In genomic region chr4:126118651-126119050, GRCm38 (mm10) we compare ENCODE assay signal across 9 mouse cellular contexts. TPM values are rescaled to one million over a fixed set of nuclear protein-coding genes. Genes with fewer than 3 reads are reported as not detected.
DNase-seq lines count a peak whose midpoint lies in the region.
"Had no signal": no experiment of that assay in that cellular context is flagged by ENCODE, and none has a peak within 500 bp of the region (broad histone marks: within the 10 kb centered on the region; RNA-seq: fewer than 3 reads in every experiment).

No protein-coding gene starts in this region.

- DNase-seq in layer of hippocampus, adult 11-12 months (ENCODE audit: low spot score): peak; percentile 73
- DNase-seq in layer of hippocampus, adult 9-10 months (ENCODE audit: low spot score): no peak
- peak; percentile 86 for DNase-seq in cerebellum, adult 9-10 months
- DNase-seq in layer of hippocampus, adult 18-20 months (ENCODE audit: low spot score in 2 of 2): peak; percentile 73 to 78
- peak; percentile 84 for DNase-seq in right cerebral cortex, adult 2 months (ENCODE audit: low spot score in 2 of 2)
- no peak for DNase-seq in heart, postnatal 4 days
- no peak for DNase-seq in ovary, postnatal 14 days (ENCODE audit: low spot score)
- DNase-seq in thymus, postnatal 25 days: no peak
- DNase-seq: kidney, adult 9 months had no signal

RNA-seq across cellular contexts. Expression of gene Stk40, which starts 14.9 kb away (rescaled TPM):
- total RNA-seq in layer of hippocampus, adult 18-20 months (2021): 10 to 100 TPM; 30.2 to 32.9 TPM
- total RNA-seq in heart, postnatal 4 days (2021): 10 to 100 TPM; 32.5 to 33.2 TPM

RNA-seq across cellular contexts. Expression of gene Lsm10, which starts 22.2 kb away (rescaled TPM):
- 10 to 100 TPM; 12.7 to 15.6 TPM for total RNA-seq in layer of hippocampus, adult 18-20 months (2021)
- total RNA-seq in heart, postnatal 4 days (2021): 10 to 100 TPM; 17.3 to 18.4 TPM

RNA-seq across cellular contexts. Expression of gene Eva1b, which starts 28.9 kb away (rescaled TPM):
- 1 to 10 TPM; 1.8 to 1.9 TPM for total RNA-seq in layer of hippocampus, adult 18-20 months (2021)
- total RNA-seq in heart, postnatal 4 days (2021): 10 to 100 TPM; 27.3 to 29.3 TPM

RNA-seq across cellular contexts. Expression of gene Sh3d21, which starts 44.6 kb away (rescaled TPM):
- total RNA-seq in layer of hippocampus, adult 18-20 months (2021): under 1 TPM; 0.57 to 0.58 TPM
- 1 to 10 TPM; 1.6 to 1.8 TPM for total RNA-seq in heart, postnatal 4 days (2021)

Comparison
In these comparisons a context has a peak if more than half of its experiments do, and no peak if none do; other contexts are left out.
1. DNase-seq: peak in layer of hippocampus, adult 11-12 months (single experiment), cerebellum, adult 9-10 months (single experiment), layer of hippocampus, adult 18-20 months (2 of 2) and right cerebral cortex, adult 2 months (2 of 2); none in layer of hippocampus, adult 9-10 months (single experiment), heart, postnatal 4 days (single experiment), ovary, postnatal 14 days (single experiment) and thymus, postnatal 25 days (single experiment).
2. RNA of gene Eva1b, which starts 28.9 kb away (total RNA-seq): 27.3 to 29.3 TPM in heart, postnatal 4 days; 1.8 to 1.9 TPM in layer of hippocampus, adult 18-20 months; every median in the first group is over 4 times any median in the second.